24 mouse cellular contexts compared by ENCODE assay signal in genomic region chr14:122020567-122020966, GRCm38 (mm10). TPM values are rescaled to one million over a fixed set of nuclear protein-coding genes. Genes with fewer than 3 reads are reported as not detected.
"Had no signal": no experiment of that assay in that cellular context is flagged by ENCODE, and none has a peak within 500 bp of the region (broad histone marks: within the 10 kb centered on the region; RNA-seq: fewer than 3 reads in every experiment).

No protein-coding gene starts in this region.

- H3K4me3 ChIP-seq: midbrain, embryonic 10.5 days; midbrain, embryonic 12.5 days; myocyte; neural tube, embryonic 13.5 days; neural tube, embryonic 15.5 days had no signal

- DNase-seq: lung, embryonic 14.5 days; lung, postnatal 10 days; lung, postnatal 4 days; midbrain, embryonic 14.5 days; retina, postnatal 1 day; right cerebral cortex, adult 18-20 months; right cerebral cortex, postnatal 25 days; right cerebral cortex, postnatal 4 days; spleen, adult 18-20 months; thymus, adult 18-20 months; thymus, postnatal 14 days; thymus, postnatal 36 days had no signal

- H3K27ac ChIP-seq: midbrain, embryonic 10.5 days; midbrain, embryonic 12.5 days; neural tube, embryonic 13.5 days; neural tube, embryonic 15.5 days had no signal

- H3K9me3 ChIP-seq: midbrain, embryonic 10.5 days; midbrain, embryonic 12.5 days; neural tube, embryonic 13.5 days; neural tube, embryonic 15.5 days had no signal

- ATAC-seq: midbrain, embryonic 16.5 days had no signal

- H3K27me3 ChIP-seq: midbrain, embryonic 12.5 days; neural tube, embryonic 13.5 days; neural tube, embryonic 15.5 days had no signal

- H3K9ac ChIP-seq: lung, embryonic 14.5 days; midbrain, embryonic 12.5 days; neural tube, embryonic 13.5 days; neural tube, embryonic 15.5 days had no signal

- H3K4me1 ChIP-seq: midbrain, embryonic 12.5 days; neural tube, embryonic 13.5 days; neural tube, embryonic 15.5 days had no signal

- H3K4me2 ChIP-seq: lung, embryonic 14.5 days; midbrain, embryonic 12.5 days; neural tube, embryonic 13.5 days; neural tube, embryonic 15.5 days had no signal

RNA-seq across cellular contexts. Expression of gene Timm8a2, which starts 13.9 kb away (rescaled TPM):
- total RNA-seq: megakaryocyte-erythroid progenitor cell, adult 5-6 weeks had no signal
- polyA plus RNA-seq: lung, embryonic 14.5 days; lung, embryonic 16.5 days; midbrain, embryonic 10.5 days; midbrain, embryonic 12.5 days; midbrain, embryonic 14.5 days; midbrain, embryonic 16.5 days; myocyte; neural tube, embryonic 11.5 days; neural tube, embryonic 13.5 days; neural tube, embryonic 15.5 days; small intestine, adult 2 months; stomach, embryonic 14.5 days; stomach, embryonic 16.5 days had no signal
